Mouse (Mus musculus) hindbrain, embryonic 11.5 days (tissue): ENCODE measurements around the gene Gpr108. TPM values are rescaled to one million over a fixed set of nuclear protein-coding genes. Genes with fewer than 3 reads are reported as not detected.

ENCODE experiments used
- ATAC-seq: fragments of 200-750 bp; cut with Nextera tagmentation; 2 replicates; pipeline ENCODE4 v1.8.0; 2017; ENCODE audit warnings: mild to moderate bottlenecking, moderate TSS enrichment, moderate library complexity; ENCODE audit not compliant: low FRiP score
- DNase-seq: peaks from one replicate; pipeline ENCODE4 v3.0.0-alpha.2; 2015; ENCODE audit warnings: low spot score
- H3K27ac ChIP-seq: fragments of 300-500 bp; sonication (generic); 2 replicates; pipeline ENCODE4 v1.5.1; 2014; ENCODE audit warnings: mild to moderate bottlenecking, low read depth, low read length
- H3K27me3 ChIP-seq: fragments of 300-500 bp; sonication (generic); 2 replicates; pipeline ENCODE4 v1.6.1; 2014; ENCODE audit warnings: mild to moderate bottlenecking, low read length, moderate library complexity, mixed read lengths; ENCODE audit not compliant: control insufficient read depth, insufficient read depth
- H3K36me3 ChIP-seq: fragments of 300-500 bp; sonication (generic); 2 replicates; pipeline ENCODE4 v1.6.1; 2014; ENCODE audit warnings: mild to moderate bottlenecking, low read length, moderate library complexity, mixed read lengths; ENCODE audit not compliant: control insufficient read depth, insufficient read depth
- H3K4me1 ChIP-seq: fragments of 300-500 bp; sonication (generic); replicated peaks from 2 replicates; pipeline ENCODE4 v1.6.1; 2014; ENCODE audit warnings: low read length, mixed read lengths; ENCODE audit not compliant: control insufficient read depth, insufficient read depth
- H3K4me2 ChIP-seq: fragments of 300-500 bp; sonication (generic); replicated peaks from 2 replicates; pipeline ENCODE4 v1.6.1; 2014; ENCODE audit warnings: mild to moderate bottlenecking, low read depth, low read length
- H3K4me3 ChIP-seq: fragments of 300-500 bp; sonication (generic); 2 replicates; pipeline ENCODE4 v1.5.1; 2014; ENCODE audit warnings: low read depth, low read length
- H3K9ac ChIP-seq: fragments of 300-500 bp; sonication (generic); 2 replicates; pipeline ENCODE4 v1.6.1; 2014; ENCODE audit warnings: low read depth, low read length
- H3K9me3 ChIP-seq: fragments of 300-500 bp; sonication (generic); 2 replicates; pipeline ENCODE4 v1.6.1; 2016; ENCODE audit warnings: low read length; ENCODE audit not compliant: control insufficient read depth
- WGBS: fragments of 180-500 bp; shearing (Covaris S2); extraction: QIAGEN DNeasy Blood & Tissue Kit; methylation state at CpG from one replicate; pipeline ENCODE4 v1.1.7; 2014; 5-methylcytosine and 5-hydroxymethylcytosine counted together
- polyA plus RNA-seq: library from polyadenylated mRNA; unstranded; fragments of >200 nt; fragmentation: Nextera tagmentation; extraction: Ambion mirVana; gene quantifications from 2 replicates; pipeline ENCODE4 v1.2.1, GENCODE M21; 2014

Gene Gpr108
- polyA plus RNA-seq, 1 experiment from 2014 or later = 23.5 TPM

GRCm38 (mm10) chr17:57194771-57195170 is 53.5 kb downstream of the Gpr108 start:
- H3K9ac ChIP-seq = no peak overlapping the region
- ATAC-seq (no peak), DNase-seq (no peak)
- H3K36me3 ChIP-seq = no peaks in the 10 kb centered on the region
- no peak overlapping the region for H3K4me3 ChIP-seq
- 82% methylated on average over 3 of the region's 3 CpGs for WGBS
- no peaks in the 10 kb centered on the region for H3K4me1 ChIP-seq
- no peak overlapping the region for H3K4me2 ChIP-seq
- H3K27ac ChIP-seq = no peak overlapping the region
- H3K9me3 ChIP-seq = no peaks in the 10 kb centered on the region
- H3K27me3 ChIP-seq = no peaks in the 10 kb centered on the region

GRCm38 (mm10) chr17:57194041-57194507 is 54.2 kb downstream of the Gpr108 start, which contains the start of gene Tnfsf14:
Gene Tnfsf14 (minus strand): TSS chr17:57194177.
- ATAC-seq (no peak), DNase-seq (no peak)
- Histone ChIP-seq H3K4me3 (no peak within 1 kb of the TSS), H3K27me3 (no peaks in the 10 kb centered on the region), H3K4me1 (no peaks in the 10 kb centered on the region), H3K27ac (no peak within 1 kb of the TSS), H3K9ac (no peak within 1 kb of the TSS), H3K9me3 (no peaks in the 10 kb centered on the region), H3K36me3 (no peaks in the 10 kb centered on the region), H3K4me2 (no peak within 1 kb of the TSS)
- 82% methylated on average over 11 of the region's 11 CpGs for WGBS

- no peaks in the 10 kb centered on the region for H3K36me3 ChIP-seq
- no peak for ATAC-seq
- H3K9me3 ChIP-seq = no peaks in the 10 kb centered on the region
- no peak overlapping the region for H3K9ac ChIP-seq
- 92% methylated on average over 12 of the region's 12 CpGs for WGBS
- no peak overlapping the region for H3K4me2 ChIP-seq
- H3K4me1 ChIP-seq = no peaks in the 10 kb centered on the region
- DNase-seq = no peak
- H3K27ac ChIP-seq = no peak overlapping the region
- no peak overlapping the region for H3K4me3 ChIP-seq
- H3K27me3 ChIP-seq = no peaks in the 10 kb centered on the region
These were observed 59.6 kb downstream of the Gpr108 start for GRCm38 (mm10) chr17:57188510-57189192.

- Histone ChIP-seq H3K9me3 (no peaks in the 10 kb centered on the region), H3K4me1 (no peaks in the 10 kb centered on the region), H3K36me3 (no peaks in the 10 kb centered on the region), H3K27me3 (no peaks in the 10 kb centered on the region), H3K9ac (no peak overlapping the region), H3K4me3 (no peak overlapping the region), H3K4me2 (no peak overlapping the region), H3K27ac (no peak overlapping the region)
- no peak for DNase-seq
- ATAC-seq = no peak
- WGBS = 81% methylated on average over 2 of the region's 2 CpGs
These were observed 62.6 kb downstream of the Gpr108 start for GRCm38 (mm10) chr17:57185641-57186040.

Other genes starting within 250 kb of the Gpr108 start
- 0.36 TPM in 1 of 2 replicates, not detected in the other for gene Pspn, start 248.4 kb downstream of the Gpr108 start, polyA plus RNA-seq
- 65.6 and 76.7 TPM in 2 replicates for gene Gtf2f1, start 237.2 kb downstream of the Gpr108 start, polyA plus RNA-seq
- gene Gm17949, start 237.0 kb downstream of the Gpr108 start, polyA plus RNA-seq = 0.33 TPM in 1 of 2 replicates, not detected in the other
- gene Khsrp, start 216.9 kb downstream of the Gpr108 start, polyA plus RNA-seq = 40.3 and 42.7 TPM in 2 replicates
- not detected in 2 replicates for gene Slc25a41, start 206.8 kb downstream of the Gpr108 start, polyA plus RNA-seq
- gene Crb3, start 189.3 kb downstream of the Gpr108 start, polyA plus RNA-seq = 2.1 and 3.6 TPM in 2 replicates
- 14.1 and 16.0 TPM in 2 replicates for gene Slc25a23, start 188.6 kb downstream of the Gpr108 start, polyA plus RNA-seq
- 2.9 and 3.8 TPM in 2 replicates for gene Dennd1c, start 169.9 kb downstream of the Gpr108 start, polyA plus RNA-seq
- gene Tubb4a, start 160.7 kb downstream of the Gpr108 start, polyA plus RNA-seq = 165 and 191 TPM in 2 replicates
- 6.3 and 7.6 TPM in 2 replicates for gene Tnfsf9, start 143.1 kb downstream of the Gpr108 start, polyA plus RNA-seq
- gene Cd70, start 98.7 kb downstream of the Gpr108 start, polyA plus RNA-seq = 0.28 TPM in 1 of 2 replicates, not detected in the other
- gene Tnfsf14, start 54.3 kb downstream of the Gpr108 start, polyA plus RNA-seq = 0.09 TPM in 1 of 2 replicates, not detected in the other
- 0.36 and 0.82 TPM in 2 replicates for gene C3, start 20.3 kb downstream of the Gpr108 start, polyA plus RNA-seq
- gene Trip10, start 1.0 kb upstream of the Gpr108 start, polyA plus RNA-seq = 21.8 and 21.9 TPM in 2 replicates
- 2.5 and 2.6 TPM in 2 replicates for gene Vav1, start 30.7 kb upstream of the Gpr108 start, polyA plus RNA-seq
- 3.3 and 4.8 TPM in 2 replicates for gene Adgre1, start 110.2 kb upstream of the Gpr108 start, polyA plus RNA-seq